Mouse (Mus musculus) embryonic stem cell, embryonic (primary cell): Measurements from ENCODE around the gene 1700015F17Rik.

Experiments
- CTCF ChIA-PET, 4 experiments: fragments of 300-600 bp in 2 of 4; fragments of 350-600 bp in 2 of 4; sonication (Branson Sonifier 250); formaldehyde crosslinking; loops; one replicate each; lab custom pipeline; 2022; ENCODE audit warnings: inconsistent platforms in 2 of 4; lab: Charles Lee
- POLR2A ChIA-PET, 4 experiments: fragments of 300-600 bp in 2 of 4; fragments of 350-600 bp in 2 of 4; sonication (Branson Sonifier 250); formaldehyde crosslinking; loops; one replicate each; lab custom pipeline; 2022; ENCODE audit warnings: antibody characterized with exemption in 4 of 4, inconsistent platforms in 1 of 4; lab: Charles Lee

The 1700015F17Rik gene

GRCm38 (mm10) chr5:5483254-5483858, 4.4 kb upstream of the 1700015F17Rik start:
- CTCF ChIA-PET, result no interaction called here

DNA sequence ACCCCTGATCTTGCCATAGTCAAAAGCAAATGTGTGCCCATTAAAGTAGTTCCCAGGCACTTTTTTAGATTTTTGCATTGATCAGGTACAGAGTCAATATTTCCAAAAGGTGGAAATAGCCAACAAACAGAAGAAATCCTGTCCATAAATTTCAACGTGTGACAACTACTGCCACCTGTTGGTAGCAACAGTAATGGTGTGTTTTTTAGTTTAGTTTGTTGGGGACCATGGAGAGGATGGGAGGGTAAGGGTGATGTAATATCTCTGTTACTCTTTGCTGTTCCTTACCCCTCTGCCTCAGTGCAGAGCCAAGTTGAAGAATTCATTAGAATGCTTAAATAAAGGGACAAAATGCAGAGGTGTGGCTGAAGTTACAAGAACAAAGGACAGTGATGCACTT, 2.7 kb upstream of the 1700015F17Rik start:
- ChIA-PET POLR2A (no interaction called here), CTCF (interaction anchor here in 1 of 4 experiments (0.5 kb wide), 1 partner anchor 40 kb away, joined by 4 read pairs; no protein-coding TSS in a partner anchor)

More at GRCm38 (mm10) chr5:5483254-5483858, 4.4 kb upstream of the 1700015F17Rik start:
- POLR2A ChIA-PET, result no interaction called here

- ChIA-PET POLR2A (no interaction called here), CTCF (no interaction called here)
Measured at GRCm38 (mm10) chr5:5476133-5476532, 2.8 kb downstream of the 1700015F17Rik start.

GRCm38 (mm10) chr5:5465256-5465655, 13.7 kb downstream of the 1700015F17Rik start:
- POLR2A ChIA-PET, result no interaction called here
- CTCF ChIA-PET, result no interaction called here

DNA sequence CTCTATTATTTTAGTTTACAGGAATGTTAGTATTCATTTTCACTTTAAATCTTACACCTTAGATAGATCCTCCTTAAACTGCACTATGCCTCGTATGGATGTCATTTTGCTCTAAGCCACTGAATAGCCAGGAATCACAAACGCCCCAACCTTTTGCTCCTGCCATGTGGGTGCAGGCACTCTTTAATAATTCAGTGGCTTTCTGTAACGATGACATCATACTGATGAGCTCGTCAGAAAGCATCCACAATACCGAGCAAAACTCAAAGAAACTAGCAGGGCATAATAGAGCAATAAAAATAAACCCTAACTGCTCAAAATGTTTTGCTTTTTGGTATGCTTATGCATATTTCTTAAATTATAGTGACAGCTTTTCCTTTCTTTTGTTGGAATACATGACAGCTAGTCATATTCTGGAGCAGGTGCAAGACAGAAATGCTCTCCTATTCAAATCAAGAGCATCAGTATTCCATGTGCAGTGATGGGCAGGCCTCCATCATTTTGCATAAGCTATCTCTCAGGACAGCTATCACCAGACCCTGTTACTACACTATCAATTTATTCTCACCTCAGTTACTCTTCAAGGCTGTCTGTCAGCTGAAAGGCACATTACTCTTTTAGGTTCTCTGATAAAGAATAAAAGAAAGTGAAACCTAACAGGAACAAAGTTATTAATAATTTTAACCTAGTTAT, 47.1 kb downstream of the 1700015F17Rik start:
- ChIA-PET POLR2A (no interaction called here), CTCF (no interaction called here)

DNA sequence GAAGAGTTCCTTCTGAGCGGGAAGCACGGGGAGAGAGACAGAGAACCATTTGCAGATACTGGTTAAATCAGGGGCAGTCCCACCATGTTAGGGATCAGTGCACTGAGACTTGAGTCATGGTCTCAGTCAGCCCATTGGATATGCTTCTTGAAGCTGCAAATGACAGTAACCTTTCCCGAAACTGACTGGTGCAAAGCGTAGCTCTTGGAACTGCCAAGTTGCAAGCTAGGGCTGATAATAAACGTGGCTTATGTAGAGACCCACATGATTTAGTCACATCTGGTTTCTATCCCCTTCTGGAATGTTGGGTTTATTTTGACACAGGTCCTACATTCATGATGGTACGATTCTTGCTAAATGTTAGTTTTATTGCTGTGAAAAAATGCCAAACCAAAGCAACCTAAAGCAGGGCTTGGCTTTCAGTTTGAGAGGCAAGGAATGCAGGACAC, 55.2 kb downstream of the 1700015F17Rik start:
- CTCF ChIA-PET, result no interaction called here
- POLR2A ChIA-PET, result no interaction called here

DNA sequence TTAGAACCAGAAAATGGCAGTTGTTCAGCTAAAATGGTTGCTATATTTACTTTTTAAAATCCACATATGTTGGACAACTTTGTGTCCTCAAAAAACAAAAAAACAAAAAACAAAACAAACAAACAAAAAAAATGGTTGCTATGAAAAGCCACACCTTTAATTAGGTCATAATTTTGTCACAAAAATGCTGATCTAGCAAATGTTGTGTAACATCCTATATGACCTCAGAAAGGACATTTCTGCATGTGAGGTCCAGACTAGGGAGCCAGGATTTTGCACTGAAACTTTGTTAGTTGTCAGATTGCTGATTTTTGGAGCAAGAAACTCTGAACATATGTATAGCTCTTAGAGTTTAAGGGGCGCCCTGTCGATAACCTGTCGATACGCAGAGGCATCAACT, 55.9 kb downstream of the 1700015F17Rik start:
- ChIA-PET CTCF (no interaction called here), POLR2A (no interaction called here)

DNA sequence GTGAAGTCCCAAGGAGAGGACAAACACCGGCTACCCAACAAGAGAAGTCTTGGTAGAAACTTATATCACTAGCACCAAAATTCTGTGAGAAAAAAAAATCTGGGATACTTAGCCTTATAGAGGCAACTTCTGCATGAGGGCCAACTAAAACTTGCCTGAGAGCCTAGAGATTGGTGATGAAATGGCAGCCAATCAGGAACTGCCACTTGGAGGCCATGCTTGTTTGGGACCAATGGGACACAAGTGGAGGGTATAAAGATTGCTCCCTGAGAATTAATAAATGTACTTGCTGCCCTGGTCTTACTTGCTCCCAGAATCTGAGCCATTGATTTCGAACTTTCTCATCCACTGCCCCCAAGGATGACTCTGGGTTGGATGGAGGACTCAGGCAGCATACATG, 57.5 kb downstream of the 1700015F17Rik start:
- POLR2A ChIA-PET, result no interaction called here
- CTCF ChIA-PET, result no interaction called here

DNA sequence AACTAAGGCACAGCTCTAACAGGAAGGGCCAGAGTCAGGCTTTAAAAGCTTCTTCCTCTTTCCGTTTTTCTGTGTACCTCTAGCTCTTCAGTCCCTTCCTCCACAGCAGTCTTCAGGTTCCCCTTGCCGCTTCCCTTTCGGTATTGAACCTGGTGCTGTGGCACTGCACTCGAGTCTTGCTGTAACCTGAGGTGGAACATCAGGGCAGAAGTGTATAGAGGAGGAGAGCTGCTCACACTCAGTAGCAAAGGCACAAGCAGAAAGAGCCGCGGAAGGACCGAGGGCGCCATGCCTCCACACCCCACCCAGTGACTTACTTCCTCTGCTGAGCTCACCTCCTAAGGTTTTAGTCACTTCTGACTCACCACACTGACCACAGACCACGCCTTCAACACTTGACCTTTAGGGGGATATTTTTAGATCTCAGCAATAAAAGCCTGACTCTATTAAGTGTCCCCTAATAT, 58.9 kb downstream of the 1700015F17Rik start, which contains the start of gene Cdk14:
Gene Cdk14, minus strand, starts transcription at position 321 of the 464 bp plus-strand sequence.
- CTCF ChIA-PET, result no interaction called here
- POLR2A ChIA-PET, result no interaction called here

- ChIA-PET POLR2A (no interaction called here), CTCF (no interaction called here)
Measured at GRCm38 (mm10) chr5:5419253-5419652, 59.7 kb downstream of the 1700015F17Rik start.

- CTCF ChIA-PET, result no interaction called here
- POLR2A ChIA-PET, result no interaction called here
Measured at GRCm38 (mm10) chr5:5414835-5415234, 64.1 kb downstream of the 1700015F17Rik start.

DNA sequence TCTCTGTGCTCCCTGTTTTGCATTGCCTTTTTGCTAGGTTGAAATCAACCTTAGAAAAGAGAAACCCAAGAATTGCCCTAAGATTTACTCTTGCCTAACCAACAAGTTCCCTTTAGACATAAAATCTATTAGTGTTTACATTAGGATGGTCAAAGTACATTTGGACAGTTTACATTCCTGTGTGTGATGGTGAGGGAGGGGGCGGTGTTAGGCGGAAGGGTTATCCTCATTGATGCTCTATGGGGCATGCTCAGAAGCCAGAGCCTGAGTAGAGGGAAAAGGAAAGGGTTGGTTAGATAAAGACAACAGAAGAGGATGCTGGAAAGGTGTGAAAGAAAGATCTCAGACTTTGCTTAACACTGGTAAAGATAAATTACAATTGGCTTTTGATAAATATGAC, 67.1 kb downstream of the 1700015F17Rik start:
- ChIA-PET POLR2A (no interaction called here), CTCF (no interaction called here)

DNA sequence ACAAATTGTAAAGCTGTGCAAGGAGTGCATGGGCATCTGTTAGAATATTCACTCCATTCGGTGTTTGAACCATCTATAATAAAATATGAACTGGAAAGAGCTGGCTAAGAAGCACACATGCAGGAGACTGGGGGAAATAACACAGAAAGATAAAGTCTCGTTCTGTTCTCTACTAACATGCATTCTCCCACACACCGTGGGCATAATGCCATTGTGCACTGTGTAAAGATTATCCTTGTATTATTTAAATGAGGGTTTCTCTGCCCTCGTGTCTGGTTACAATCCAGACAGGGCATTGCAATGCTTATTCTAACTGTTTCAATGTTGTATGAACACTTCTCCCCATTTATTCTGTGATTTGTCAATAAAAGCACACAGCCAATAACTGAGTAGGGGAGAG, 77.0 kb downstream of the 1700015F17Rik start:
- ChIA-PET POLR2A (no interaction called here), CTCF (no interaction called here)

DNA sequence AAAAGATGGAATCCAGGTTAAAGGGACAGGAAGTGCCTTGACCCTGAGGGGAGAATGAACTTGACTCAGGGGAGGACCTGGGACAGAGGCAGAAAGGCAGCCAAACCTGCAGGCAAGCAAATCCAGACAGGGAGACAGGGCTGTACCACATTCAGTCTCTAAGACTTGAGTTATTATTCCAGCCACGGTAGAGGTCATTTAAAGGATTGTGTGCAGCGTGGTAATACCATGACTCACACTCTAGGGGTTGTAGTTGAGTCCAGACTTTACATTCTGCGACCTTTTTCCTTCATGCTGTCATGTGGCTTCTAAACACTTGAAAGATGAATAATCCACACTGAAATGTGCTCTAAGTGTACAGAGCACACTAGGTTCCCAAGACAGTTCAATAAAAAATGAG, 86.2 kb downstream of the 1700015F17Rik start:
- CTCF ChIA-PET, result no interaction called here
- POLR2A ChIA-PET, result no interaction called here
